Mouse (Mus musculus): ENCODE data around the gene Zfp330. TPM values are rescaled to one million over a fixed set of nuclear protein-coding genes. Genes with fewer than 3 reads are reported as not detected.

Zfp330 gene
- total RNA-seq (2021), result 10 to 100 TPM; 18.9 to 21.2 TPM
- long read RNA-seq, experiment 1, transcript Zfp330-201 (10 exons, 1,675 nt), result major isoform, 25 of 27 reads
- long read RNA-seq, experiment 1, partial matches to known transcripts, result 0 of 27 reads
- long read RNA-seq, experiment 1, other reads (novel, unspliced or antisense), result 0 of 27 reads
- long read RNA-seq, experiment 2, transcript Zfp330-201 (10 exons, 1,675 nt), result major isoform, 7 of 7 reads
- long read RNA-seq, experiment 2, partial matches to known transcripts, result 0 of 7 reads
- long read RNA-seq, experiment 2, other reads (novel, unspliced or antisense), result 0 of 7 reads

GRCm38 (mm10) chr8:82774093-82774422, at the start of gene Zfp330:
Zfp330 (minus strand) TSS chr8:82774160.
- DNase-seq, result peak; percentile 96

GRCm38 (mm10) chr8:82777945-82778344, 4.0 kb upstream of the Zfp330 start:
- no peak for DNase-seq

GRCm38 (mm10) chr8:82777406-82777805, 3.4 kb upstream of the Zfp330 start:
- DNase-seq, result no peak

GRCm38 (mm10) chr8:82774482-82774881, 522 bp upstream of the Zfp330 start:
- DNase-seq, result no peak

- no peak for DNase-seq
These were observed 448 bp downstream of the Zfp330 start for GRCm38 (mm10) chr8:82773332-82774092.

GRCm38 (mm10) chr8:82770886-82771285, 3.1 kb downstream of the Zfp330 start:
- DNase-seq, result no peak

- DNase-seq, result no peak
These were observed 14.9 kb downstream of the Zfp330 start for GRCm38 (mm10) chr8:82759071-82759470.

- DNase-seq, result no peak
These were observed 19.0 kb downstream of the Zfp330 start for GRCm38 (mm10) chr8:82754946-82755345.

- DNase-seq, result no peak
These were observed 27.3 kb downstream of the Zfp330 start for GRCm38 (mm10) chr8:82746617-82747016.

- DNase-seq, result peak; percentile 58 to 85
These were observed 29.8 kb downstream of the Zfp330 start for GRCm38 (mm10) chr8:82743905-82744904.

Other genes starting within 250 kb of the Zfp330 start
- 10 to 100 TPM; 14.7 to 15.1 TPM for gene Rnf150, start 89.2 kb upstream of the Zfp330 start, total RNA-seq (2021)

Data from heart, adult 18-20 months (tissue).